Mouse (Mus musculus): ENCODE measurements around the gene Ccdc85c. TPM values are rescaled to one million over a fixed set of nuclear protein-coding genes. Genes with fewer than 3 reads are reported as not detected.

Ccdc85c gene
- polyA plus RNA-seq, 1 experiment, result 2.7 TPM

DNA sequence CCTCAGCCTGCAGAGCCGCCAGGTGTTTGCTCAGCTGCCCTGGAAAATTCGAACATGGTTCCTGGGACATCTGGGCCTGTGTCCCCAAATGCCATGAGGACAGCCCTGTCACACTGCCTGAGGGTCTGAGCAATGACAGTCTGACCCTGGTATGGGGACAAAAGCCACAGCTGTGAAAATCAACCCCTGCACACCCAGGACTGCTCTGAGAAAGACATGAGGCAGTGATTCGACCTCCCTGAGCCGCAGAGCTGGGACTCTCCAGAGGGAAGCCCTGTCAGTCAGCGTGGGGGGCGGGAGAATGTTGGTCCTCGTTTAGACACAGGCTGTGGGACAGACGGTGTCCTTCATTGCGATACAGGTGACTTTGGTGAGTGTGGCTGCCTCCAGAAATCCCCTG lies 29.6 kb downstream of the Ccdc85c start:
- Histone ChIP-seq H3K27ac (ENCODE audit: control insufficient read depth, insufficient read depth, low read depth, low read length, poor library complexity) (no peak overlapping the region), H3K4me3 (replicated peaks; ENCODE audit: control insufficient read depth, low read depth, low read length) (no peak overlapping the region), H3K4me1 (ENCODE audit: control insufficient read depth, insufficient read depth, low read length) (no peaks in the 10 kb centered on the region)
- no peak for TF ChIP-seq POLR2A (IDR thresholded peaks at IDR 0.05; ENCODE audit: borderline replicate concordance, control insufficient read depth, low read depth, low read length)
- no peak for TF ChIP-seq CTCF (IDR thresholded peaks at IDR 0.05; ENCODE audit: control insufficient read depth, insufficient read depth, low read length)
- WGBS, result 59% methylated on average over 9 of the region's 9 CpGs

DNA sequence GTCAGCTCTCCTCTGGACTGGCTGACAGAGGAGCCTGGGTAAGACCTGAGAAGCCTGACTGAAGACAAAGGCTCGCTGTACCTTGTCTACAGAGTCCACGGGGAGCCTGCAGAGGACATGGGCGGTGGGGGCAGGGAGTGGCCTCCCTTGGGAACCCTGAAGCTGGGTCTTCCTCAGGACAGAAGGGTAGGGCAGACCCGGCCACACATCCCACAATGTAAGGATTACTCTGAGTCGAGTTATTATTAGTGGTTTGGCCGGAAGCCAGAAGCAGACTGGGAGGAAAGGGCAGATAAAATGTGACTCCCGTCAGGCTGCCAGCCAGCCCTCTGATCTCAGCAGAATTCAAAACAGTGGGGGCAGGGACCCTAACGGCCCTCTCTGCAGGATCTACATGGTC lies 30.4 kb downstream of the Ccdc85c start:
- no peak for TF ChIP-seq POLR2A (IDR thresholded peaks at IDR 0.05; ENCODE audit: borderline replicate concordance, control insufficient read depth, low read depth, low read length)
- no peak for TF ChIP-seq CTCF (IDR thresholded peaks at IDR 0.05; ENCODE audit: control insufficient read depth, insufficient read depth, low read length)
- H3K27ac ChIP-seq (ENCODE audit: control insufficient read depth, insufficient read depth, low read depth, low read length, poor library complexity), result no peak overlapping the region
- WGBS, result 2% methylated on average over 8 of the region's 8 CpGs
- no peaks in the 10 kb centered on the region for H3K4me1 ChIP-seq (ENCODE audit: control insufficient read depth, insufficient read depth, low read length)
- H3K4me3 ChIP-seq (replicated peaks; ENCODE audit: control insufficient read depth, low read depth, low read length), result no peak overlapping the region

DNA sequence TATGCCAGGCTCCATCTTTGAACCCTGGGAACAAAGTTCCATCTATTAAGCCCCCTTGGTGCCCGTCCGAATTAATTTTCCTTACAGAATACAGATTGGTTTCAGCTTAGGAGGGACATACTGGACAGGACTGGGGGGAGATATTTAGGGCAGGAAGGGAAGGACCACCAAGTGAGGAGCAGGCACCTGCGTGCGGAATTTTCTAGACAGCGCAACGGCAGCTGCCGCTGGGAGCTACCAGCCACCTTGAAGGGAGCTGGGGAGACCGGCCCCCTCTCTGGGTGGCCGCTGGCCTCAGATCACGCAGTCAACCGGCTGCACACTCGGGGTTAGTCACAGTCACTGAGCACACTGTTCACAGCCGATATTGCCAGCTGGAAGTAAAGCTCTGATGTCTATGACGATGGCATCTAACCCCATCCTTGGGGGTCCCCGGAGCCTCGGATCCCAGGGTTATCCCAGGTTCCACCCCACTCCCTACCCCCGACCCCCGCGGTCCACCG lies 32.9 kb downstream of the Ccdc85c start:
- Histone ChIP-seq H3K27ac (ENCODE audit: control insufficient read depth, insufficient read depth, low read depth, low read length, poor library complexity) (no peak overlapping the region), H3K4me3 (replicated peaks; ENCODE audit: control insufficient read depth, low read depth, low read length) (no peak overlapping the region), H3K4me1 (ENCODE audit: control insufficient read depth, insufficient read depth, low read length) (no peaks in the 10 kb centered on the region)
- 88% methylated on average over 20 of the region's 20 CpGs for WGBS
- no peak for TF ChIP-seq CTCF (IDR thresholded peaks at IDR 0.05; ENCODE audit: control insufficient read depth, insufficient read depth, low read length)

DNA sequence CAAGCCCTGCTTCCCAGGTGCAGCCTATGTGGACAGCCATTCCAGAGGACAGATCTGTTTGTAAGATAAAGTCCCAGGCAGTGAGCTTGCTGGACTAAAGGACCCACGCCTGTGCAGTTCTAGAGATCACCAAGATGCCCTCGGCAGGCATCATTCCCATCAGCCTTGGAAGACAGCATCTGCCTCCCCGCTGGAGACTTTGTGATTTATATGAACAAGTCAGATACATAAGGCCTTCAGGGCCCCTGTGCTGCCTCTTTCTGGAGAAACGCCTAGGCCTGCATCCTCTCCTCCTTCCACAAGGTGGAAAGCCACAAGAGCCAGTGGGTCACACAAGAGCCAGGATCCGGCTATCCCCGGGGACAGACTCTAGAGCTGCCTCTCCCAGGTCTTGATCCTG lies 33.6 kb downstream of the Ccdc85c start:
- WGBS, result 55% methylated on average over 6 of the region's 6 CpGs

DNA sequence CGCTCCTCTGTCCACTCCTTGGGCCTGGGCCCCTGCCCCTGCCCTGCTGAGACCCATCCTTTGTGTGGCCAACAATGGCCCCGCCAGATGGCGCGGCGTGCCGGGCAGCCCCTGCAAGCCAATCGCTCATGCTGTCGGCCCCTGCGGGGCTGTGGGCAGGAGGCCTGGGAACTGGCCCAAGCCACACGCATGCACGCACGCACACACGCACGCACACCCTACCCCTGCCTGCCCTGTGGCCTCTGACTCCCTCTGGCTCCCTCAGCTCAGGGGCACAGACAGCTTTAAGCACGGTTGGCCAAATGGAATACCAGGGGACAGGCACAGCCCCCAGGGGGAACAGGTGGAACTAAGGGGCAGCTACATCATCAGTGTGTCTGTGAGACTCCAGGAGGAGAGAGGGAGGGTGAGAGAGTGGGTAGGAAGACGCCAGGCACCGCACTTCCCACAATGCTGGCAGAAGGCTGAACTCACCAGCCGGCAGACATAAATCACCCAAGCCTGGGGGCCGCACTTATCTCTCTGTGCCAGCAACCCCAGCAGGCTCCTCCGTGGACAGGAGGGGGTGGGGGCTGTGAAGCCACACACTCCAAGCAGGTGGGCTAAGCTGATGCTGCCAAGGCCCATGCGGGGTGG lies 34.2 kb downstream of the Ccdc85c start:
- H3K27ac ChIP-seq (ENCODE audit: control insufficient read depth, insufficient read depth, low read depth, low read length, poor library complexity), result no peak overlapping the region
- TF ChIP-seq CTCF (IDR thresholded peaks at IDR 0.05; ENCODE audit: control insufficient read depth, insufficient read depth, low read length) (no peak), POLR2A (IDR thresholded peaks at IDR 0.05; ENCODE audit: borderline replicate concordance, control insufficient read depth, low read depth, low read length) (no peak)
- no peaks in the 10 kb centered on the region for H3K4me1 ChIP-seq (ENCODE audit: control insufficient read depth, insufficient read depth, low read length)
- no peak overlapping the region for H3K4me3 ChIP-seq (replicated peaks; ENCODE audit: control insufficient read depth, low read depth, low read length)
- WGBS, result 8% methylated on average over 21 of the region's 21 CpGs

More for the DNA sequence above, 33.6 kb downstream of the Ccdc85c start:
- H3K4me1 ChIP-seq (ENCODE audit: control insufficient read depth, insufficient read depth, low read length), result no peaks in the 10 kb centered on the region
- TF ChIP-seq POLR2A (IDR thresholded peaks at IDR 0.05; ENCODE audit: borderline replicate concordance, control insufficient read depth, low read depth, low read length) (no peak), CTCF (IDR thresholded peaks at IDR 0.05; ENCODE audit: control insufficient read depth, insufficient read depth, low read length) (no peak)
- H3K27ac ChIP-seq (ENCODE audit: control insufficient read depth, insufficient read depth, low read depth, low read length, poor library complexity), result no peak overlapping the region
- no peak overlapping the region for H3K4me3 ChIP-seq (replicated peaks; ENCODE audit: control insufficient read depth, low read depth, low read length)

DNA sequence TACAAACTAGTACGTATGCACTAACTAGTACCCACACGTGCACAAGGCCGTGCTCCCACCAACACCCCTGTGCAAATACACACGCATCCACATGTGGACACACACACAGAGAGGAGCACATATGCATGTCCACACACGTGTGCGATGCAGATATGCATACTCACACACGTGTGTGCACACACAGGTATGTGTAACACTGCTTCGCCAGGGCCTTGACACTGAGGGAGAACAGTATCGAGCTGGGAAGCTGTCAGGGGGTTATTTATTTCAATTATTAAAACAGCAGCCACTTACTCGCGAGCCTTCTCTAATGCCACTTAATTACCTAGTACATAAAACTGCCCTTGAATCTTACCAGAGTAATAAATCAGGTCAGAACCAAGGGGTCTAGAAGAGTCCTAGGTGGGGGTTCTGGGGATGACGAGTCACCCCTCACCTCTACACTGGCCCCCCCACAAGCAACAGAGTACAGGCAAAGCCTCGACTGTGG lies 34.8 kb downstream of the Ccdc85c start:
- H3K27ac ChIP-seq (ENCODE audit: control insufficient read depth, insufficient read depth, low read depth, low read length, poor library complexity), result no peak overlapping the region
- 63% methylated on average over 13 of the region's 13 CpGs for WGBS
- no peak overlapping the region for H3K4me3 ChIP-seq (replicated peaks; ENCODE audit: control insufficient read depth, low read depth, low read length)
- TF ChIP-seq POLR2A (IDR thresholded peaks at IDR 0.05; ENCODE audit: borderline replicate concordance, control insufficient read depth, low read depth, low read length) (no peak), CTCF (IDR thresholded peaks at IDR 0.05; ENCODE audit: control insufficient read depth, insufficient read depth, low read length) (no peak)
- H3K4me1 ChIP-seq (ENCODE audit: control insufficient read depth, insufficient read depth, low read length), result no peaks in the 10 kb centered on the region

DNA sequence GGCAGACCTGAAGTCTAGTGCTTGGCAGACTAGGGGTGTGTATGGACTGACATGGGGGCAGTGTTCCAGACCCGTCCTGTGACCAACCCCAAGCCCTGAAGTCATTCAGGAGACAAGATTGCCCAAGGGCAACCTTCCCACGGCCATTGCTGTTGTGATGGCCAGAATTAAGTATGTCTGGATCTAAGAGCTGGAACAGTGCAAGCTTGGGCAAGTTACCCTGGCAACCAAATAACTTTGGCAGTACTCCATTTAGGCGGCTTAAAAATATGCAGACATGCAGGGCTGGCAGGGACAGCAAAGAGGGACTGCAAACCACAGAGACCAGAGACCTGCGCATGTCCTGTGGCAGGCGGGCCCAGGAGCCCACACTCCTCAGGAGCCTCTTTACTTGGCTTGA lies 35.8 kb downstream of the Ccdc85c start:
- Histone ChIP-seq H3K27ac (ENCODE audit: control insufficient read depth, insufficient read depth, low read depth, low read length, poor library complexity) (no peak overlapping the region), H3K4me3 (replicated peaks; ENCODE audit: control insufficient read depth, low read depth, low read length) (no peak overlapping the region), H3K4me1 (ENCODE audit: control insufficient read depth, insufficient read depth, low read length) (no peaks in the 10 kb centered on the region)
- 27% methylated on average over 5 of the region's 5 CpGs for WGBS
- TF ChIP-seq POLR2A (IDR thresholded peaks at IDR 0.05; ENCODE audit: borderline replicate concordance, control insufficient read depth, low read depth, low read length) (no peak), CTCF (IDR thresholded peaks at IDR 0.05; ENCODE audit: control insufficient read depth, insufficient read depth, low read length) (no peak)

DNA sequence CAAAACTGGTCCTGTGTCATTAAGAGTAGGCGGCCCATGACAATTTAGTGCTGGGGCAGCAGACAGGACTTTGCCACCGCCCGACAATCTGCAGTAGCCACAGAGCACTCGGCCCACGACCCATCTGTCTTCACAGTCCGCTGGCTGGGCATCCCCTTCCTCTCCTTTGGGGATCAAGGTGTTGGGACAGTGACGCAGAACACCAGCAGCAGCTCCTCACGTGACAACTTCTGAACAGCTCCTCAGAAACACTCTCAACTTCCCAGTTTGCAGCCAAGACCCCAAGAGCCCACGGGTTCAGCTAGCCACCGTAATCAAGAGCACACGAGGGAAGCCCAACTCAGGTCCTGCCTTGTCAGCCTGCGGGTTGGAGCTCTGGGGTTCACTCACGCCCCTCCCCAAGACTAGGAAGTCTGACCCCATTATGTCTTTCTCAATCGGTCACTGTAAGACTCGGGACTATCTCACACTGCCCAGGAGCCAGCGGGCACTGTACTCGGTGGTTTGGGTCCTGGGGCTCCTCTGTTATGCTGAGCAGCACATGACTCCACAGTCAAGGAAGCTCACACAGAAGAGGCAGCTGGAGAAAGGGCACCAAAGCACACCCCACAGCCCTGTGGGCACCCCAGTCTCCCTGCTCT lies 36.7 kb downstream of the Ccdc85c start:
- no peak overlapping the region for H3K4me3 ChIP-seq (replicated peaks; ENCODE audit: control insufficient read depth, low read depth, low read length)
- TF ChIP-seq POLR2A (IDR thresholded peaks at IDR 0.05; ENCODE audit: borderline replicate concordance, control insufficient read depth, low read depth, low read length) (no peak), CTCF (IDR thresholded peaks at IDR 0.05; ENCODE audit: control insufficient read depth, insufficient read depth, low read length) (no peak)
- 76% methylated on average over 17 of the region's 17 CpGs for WGBS
- H3K4me1 ChIP-seq (ENCODE audit: control insufficient read depth, insufficient read depth, low read length), result no peaks in the 10 kb centered on the region
- H3K27ac ChIP-seq (ENCODE audit: control insufficient read depth, insufficient read depth, low read depth, low read length, poor library complexity), result no peak overlapping the region
